Mouse (Mus musculus): ENCODE data around the gene Myrf. TPM values are rescaled to one million over a fixed set of nuclear protein-coding genes. Genes with fewer than 3 reads are reported as not detected.
A peak's percentile ranks its signal among the peaks of the same experiment; 100 is the strongest.
"Not testable (repeated sequence)": the region's sequence is repeated elsewhere in the genome, so short reads cannot be mapped to it uniquely, and the experiment has no call there.

Gene Myrf
- total RNA-seq, 4 experiments from 2014 or later, result not detected

- peak; percentile 66 to 85 for DNase-seq (ENCODE audit: low spot score in 2 of 2)
Observed at GRCm38 (mm10) chr19:10182670-10183298, 57.8 kb downstream of the Myrf start, which contains the start of gene Fads1. TSS of gene Fads1 (plus strand) at chr19:10182888.

- DNase-seq (ENCODE audit: low spot score in 2 of 2), result no peak
Observed at GRCm38 (mm10) chr19:10182142-10182541, 58.4 kb downstream of the Myrf start.

GRCm38 (mm10) chr19:10181225-10181624, 59.3 kb downstream of the Myrf start:
- DNase-seq (ENCODE audit: low spot score in 2 of 2), result no peak

GRCm38 (mm10) chr19:10176941-10177372, 63.6 kb downstream of the Myrf start:
- DNase-seq (ENCODE audit: low spot score in 2 of 2), result no peak

GRCm38 (mm10) chr19:10176477-10176876, 64.1 kb downstream of the Myrf start:
- DNase-seq (ENCODE audit: low spot score in 2 of 2), result no peak

- no peak for DNase-seq (ENCODE audit: low spot score in 2 of 2)
Observed at GRCm38 (mm10) chr19:10174956-10175355, 65.6 kb downstream of the Myrf start.

GRCm38 (mm10) chr19:10173844-10174539, 66.6 kb downstream of the Myrf start:
- DNase-seq (ENCODE audit: low spot score in 2 of 2), result no peak

- DNase-seq (ENCODE audit: low spot score in 2 of 2), result no peak
Observed at GRCm38 (mm10) chr19:10173116-10173718, 67.3 kb downstream of the Myrf start.

- no peak for DNase-seq (ENCODE audit: low spot score in 2 of 2)
Observed at GRCm38 (mm10) chr19:10171846-10172245, 68.7 kb downstream of the Myrf start.

- DNase-seq (ENCODE audit: low spot score in 2 of 2), result no peak
Observed at GRCm38 (mm10) chr19:10171359-10171758, 69.2 kb downstream of the Myrf start.

GRCm38 (mm10) chr19:10170466-10170865, 70.1 kb downstream of the Myrf start:
- no peak for DNase-seq (ENCODE audit: low spot score in 2 of 2)

GRCm38 (mm10) chr19:10169692-10170330, 70.7 kb downstream of the Myrf start:
- DNase-seq (ENCODE audit: low spot score in 2 of 2), result not testable (repeated sequence)

GRCm38 (mm10) chr19:10169179-10169578, 71.4 kb downstream of the Myrf start:
- no peak for DNase-seq (ENCODE audit: low spot score in 2 of 2)

GRCm38 (mm10) chr19:10168441-10168840, 72.1 kb downstream of the Myrf start:
- DNase-seq (ENCODE audit: low spot score in 2 of 2), result no peak

GRCm38 (mm10) chr19:10167951-10168350, 72.6 kb downstream of the Myrf start:
- no peak for DNase-seq (ENCODE audit: low spot score in 2 of 2)

- DNase-seq (ENCODE audit: low spot score in 2 of 2), result no peak
Observed at GRCm38 (mm10) chr19:10167112-10167511, 73.4 kb downstream of the Myrf start.

GRCm38 (mm10) chr19:10165928-10166327, 74.6 kb downstream of the Myrf start:
- DNase-seq (ENCODE audit: low spot score in 2 of 2), result not testable (repeated sequence)

GRCm38 (mm10) chr19:10163896-10164295, 76.7 kb downstream of the Myrf start:
- DNase-seq (ENCODE audit: low spot score in 2 of 2), result no peak

Data from gastrocnemius, adult 8-10 months (tissue).